Mouse (Mus musculus) liver, embryonic 11.5 days (tissue): Measurements from ENCODE around the gene Tcaim. TPM values are rescaled to one million over a fixed set of nuclear protein-coding genes. Genes with fewer than 3 reads are reported as not detected.

Source experiments
- ATAC-seq: fragments of 200-750 bp; cut with Nextera tagmentation; replicated peaks from 2 replicates; pipeline ENCODE4 v1.8.0; 2017; ENCODE audit warnings: moderate number of reproducible peaks, mild to moderate bottlenecking, moderate TSS enrichment, moderate library complexity; ENCODE audit not compliant: low FRiP score
- DNase-seq: peaks from one replicate; pipeline ENCODE4 v3.0.0-alpha.2; 2017; ENCODE audit warnings: low spot score
- H3K27ac ChIP-seq: fragments of 300-500 bp; sonication (generic); 2 replicates; pipeline ENCODE4 v1.5.1; 2014; ENCODE audit warnings: mild to moderate bottlenecking, low read depth, low read length, control low read depth
- H3K27me3 ChIP-seq: fragments of 300-500 bp; sonication (generic); replicated peaks from 2 replicates; pipeline ENCODE4 v1.6.1; 2014; ENCODE audit warnings: low read length, mixed read lengths; ENCODE audit not compliant: control insufficient read depth, insufficient read depth
- H3K36me3 ChIP-seq: fragments of 300-500 bp; sonication (generic); 2 replicates; pipeline ENCODE4 v1.6.1; 2014; ENCODE audit warnings: mild to moderate bottlenecking, low read length, moderate library complexity, mixed read lengths; ENCODE audit not compliant: control insufficient read depth, insufficient read depth
- H3K4me1 ChIP-seq: fragments of 300-500 bp; sonication (generic); replicated peaks from 2 replicates; pipeline ENCODE4 v1.6.1; 2014; ENCODE audit warnings: low read length, mixed read lengths; ENCODE audit not compliant: control insufficient read depth, insufficient read depth
- H3K4me2 ChIP-seq: fragments of 300-500 bp; sonication (generic); 2 replicates; pipeline ENCODE4 v1.6.1; 2014; ENCODE audit warnings: mild to moderate bottlenecking, control low read depth, moderate library complexity
- H3K4me3 ChIP-seq: fragments of 300-500 bp; sonication (generic); 2 replicates; pipeline ENCODE4 v1.5.1; 2014; ENCODE audit warnings: low read depth, low read length, control low read depth
- H3K9ac ChIP-seq: fragments of 300-500 bp; sonication (generic); 2 replicates; pipeline ENCODE4 v1.6.1; 2014; ENCODE audit warnings: low read depth, low read length, control low read depth
- H3K9me3 ChIP-seq: fragments of 300-500 bp; sonication (generic); 2 replicates; pipeline ENCODE4 v1.6.1; 2016; ENCODE audit warnings: low read length, inconsistent platforms, mixed read lengths; ENCODE audit not compliant: control insufficient read depth
- WGBS: fragments of 180-500 bp; shearing (Covaris S2); extraction: QIAGEN DNeasy Blood & Tissue Kit; methylation state at CpG from one replicate; pipeline ENCODE4 v1.1.7; 2014; 5-methylcytosine and 5-hydroxymethylcytosine counted together
- polyA plus RNA-seq: library from polyadenylated mRNA; unstranded; fragments of >200 nt; fragmentation: Nextera tagmentation; extraction: Ambion mirVana; gene quantifications from 2 replicates; pipeline ENCODE4 v1.2.1, GENCODE M21; 2014

Tcaim gene
- polyA plus RNA-seq, 1 experiment from 2014 or later = 2.8 TPM

DNA sequence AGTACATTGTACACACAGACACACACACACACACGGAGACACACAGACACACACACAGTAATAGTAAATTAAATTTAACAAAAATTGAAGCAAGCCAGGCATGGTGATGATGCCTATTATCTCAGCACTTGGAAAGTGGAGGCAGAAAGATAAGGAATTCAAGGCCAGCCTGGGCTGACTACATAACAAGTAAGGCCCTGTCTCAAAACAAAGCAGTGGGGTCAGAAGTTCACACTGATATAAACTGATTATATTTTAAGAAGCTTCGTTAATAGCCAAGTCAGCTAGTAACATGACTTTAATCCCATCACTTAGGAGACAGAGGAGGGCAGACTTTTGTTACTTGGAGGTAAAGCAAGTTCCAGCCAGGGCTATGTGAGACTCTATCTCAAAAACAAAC is 58.4 kb downstream of the Tcaim start:
- peaks cover 40% of the 10 kb centered on the region for H3K36me3 ChIP-seq
- DNase-seq (no peak), ATAC-seq (no peak)
- no peak overlapping the region for H3K9ac ChIP-seq
- H3K27me3 ChIP-seq = no peaks in the 10 kb centered on the region
- H3K4me1 ChIP-seq = peaks cover 8% of the 10 kb centered on the region
- H3K4me2 ChIP-seq = no peak overlapping the region
- peaks cover 31% of the 10 kb centered on the region for H3K9me3 ChIP-seq
- no peak overlapping the region for H3K27ac ChIP-seq
- 66% methylated on average over 2 of the region's 2 CpGs for WGBS
- H3K4me3 ChIP-seq = no peak overlapping the region

DNA sequence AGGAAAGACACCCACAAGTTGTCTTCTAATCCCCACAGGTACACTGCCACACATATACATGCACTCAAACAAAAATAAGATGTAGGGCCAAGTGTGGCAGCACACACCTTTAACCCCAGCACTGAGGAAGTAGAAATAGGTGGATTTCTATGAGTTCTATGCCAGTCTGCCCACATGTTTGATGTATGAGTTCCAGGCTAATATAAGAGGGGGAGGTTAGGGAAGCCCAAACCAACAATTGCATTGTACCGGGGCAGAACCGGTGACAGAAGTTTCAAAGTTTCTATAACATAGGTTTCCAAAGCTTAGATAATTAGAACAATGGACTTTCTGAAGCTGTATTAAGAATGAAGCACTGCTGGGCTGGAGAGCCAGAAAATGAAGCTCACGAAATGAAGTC is 59.5 kb downstream of the Tcaim start:
- Histone ChIP-seq H3K27me3 (no peaks in the 10 kb centered on the region), H3K27ac (no peak overlapping the region), H3K4me1 (peaks cover 8% of the 10 kb centered on the region), H3K9me3 (peaks cover 21% of the 10 kb centered on the region), H3K9ac (peak overlapping the region; percentile 95), H3K4me3 (peak overlapping the region; percentile 74), H3K4me2 (peak overlapping the region; percentile 83), H3K36me3 (peaks cover 29% of the 10 kb centered on the region)
- WGBS = 57% methylated on average over 3 of the region's 3 CpGs
- DNase-seq (no peak), ATAC-seq (no peak)

DNA sequence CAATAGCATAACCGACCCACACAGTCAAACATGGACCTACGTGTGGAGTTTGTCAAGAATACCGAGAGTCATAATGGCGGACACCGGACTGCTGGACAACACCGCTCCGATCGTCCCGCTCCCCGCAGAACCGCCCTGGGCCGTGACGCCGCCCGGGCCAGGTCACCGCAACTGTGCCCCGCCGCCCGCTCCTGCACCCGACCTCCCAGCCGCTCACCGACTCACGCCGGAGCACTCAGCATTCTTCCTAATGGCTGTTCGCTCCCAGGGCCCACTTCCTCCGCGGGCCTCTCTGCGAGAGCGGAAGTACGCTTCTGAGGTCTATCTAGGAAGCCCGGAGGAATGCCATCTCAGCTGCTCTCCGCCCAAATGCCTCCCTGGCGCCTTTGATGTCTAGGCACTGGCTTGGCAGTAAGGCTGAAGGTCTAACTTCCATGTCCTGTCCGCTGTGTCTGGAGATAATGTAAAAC is 60.4 kb downstream of the Tcaim start, which contains the start of gene Zfp445:
Zfp445 (minus strand) TSS at position 310 of the 470 bp plus-strand sequence.
- H3K9me3 ChIP-seq = peaks cover 12% of the 10 kb centered on the region
- H3K27ac ChIP-seq = peak within 1 kb of the TSS; percentile 45
- H3K27me3 ChIP-seq = no peaks in the 10 kb centered on the region
- DNase-seq (peak; percentile 88), ATAC-seq (peak; percentile 93)
- WGBS = 1% methylated on average over 34 of the region's 34 CpGs
- peak within 1 kb of the TSS; percentile 95 for H3K9ac ChIP-seq
- peaks cover 20% of the 10 kb centered on the region for H3K36me3 ChIP-seq
- H3K4me3 ChIP-seq = peak within 1 kb of the TSS; percentile 74
- peaks cover 8% of the 10 kb centered on the region for H3K4me1 ChIP-seq
- peak within 1 kb of the TSS; percentile 83 for H3K4me2 ChIP-seq

DNA sequence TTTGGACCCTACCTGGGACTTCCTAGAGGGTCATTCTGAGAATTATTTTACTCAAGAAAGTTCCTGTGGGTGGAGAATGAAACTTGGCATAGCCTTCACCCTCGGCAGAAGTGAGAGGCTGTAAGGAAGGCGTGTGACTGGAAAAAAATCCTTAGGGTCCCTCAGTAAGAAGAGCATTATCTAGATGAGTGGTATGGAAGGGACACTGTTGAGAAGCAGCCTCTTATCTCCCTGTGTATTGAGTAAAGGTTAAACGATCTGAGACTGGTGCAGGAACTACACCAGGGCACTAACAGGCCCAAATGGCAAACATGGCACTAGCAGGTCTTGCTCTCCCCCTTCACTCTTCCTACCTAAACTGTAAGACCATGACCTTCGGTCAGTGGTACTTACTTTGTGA is 60.9 kb downstream of the Tcaim start:
- 78% methylated on average over 4 of the region's 4 CpGs for WGBS
- Histone ChIP-seq H3K36me3 (peaks cover 16% of the 10 kb centered on the region), H3K4me3 (peak overlapping the region; percentile 74), H3K27ac (no peak overlapping the region), H3K27me3 (no peaks in the 10 kb centered on the region), H3K9ac (peak overlapping the region; percentile 95), H3K4me1 (peaks cover 8% of the 10 kb centered on the region), H3K4me2 (peak overlapping the region; percentile 83), H3K9me3 (peaks cover 10% of the 10 kb centered on the region)
- DNase-seq = no peak
- no peak; the same call in 1 of the 2 replicates for ATAC-seq

DNA sequence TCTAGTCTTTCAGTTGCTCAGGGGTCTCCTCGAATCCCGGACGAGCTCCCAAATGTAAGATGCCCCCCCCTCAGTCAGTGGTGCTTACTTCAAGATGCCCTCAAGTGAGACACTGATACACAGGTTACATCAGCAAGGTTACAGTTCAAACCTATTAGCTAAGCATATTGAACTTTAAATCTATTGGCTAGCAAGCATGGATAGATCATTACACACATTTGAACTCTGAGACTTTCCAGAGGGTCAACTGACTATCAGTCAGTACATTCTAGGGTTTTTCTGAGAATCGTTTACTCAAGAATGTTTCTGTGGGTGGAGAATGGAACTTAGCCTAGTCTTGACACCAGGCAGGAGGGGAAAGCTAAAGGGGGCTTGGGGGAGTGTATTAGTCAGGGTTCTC is 67.3 kb downstream of the Tcaim start:
- Histone ChIP-seq H3K36me3 (no peaks in the 10 kb centered on the region), H3K9ac (no peak overlapping the region), H3K4me3 (no peak overlapping the region), H3K27me3 (no peaks in the 10 kb centered on the region), H3K9me3 (no peaks in the 10 kb centered on the region; the same call in 1 of the 2 replicates), H3K27ac (no peak overlapping the region), H3K4me2 (no peak overlapping the region), H3K4me1 (no peaks in the 10 kb centered on the region)
- DNase-seq (no peak), ATAC-seq (no peak)
- WGBS = 79% methylated on average over 4 of the region's 4 CpGs

DNA sequence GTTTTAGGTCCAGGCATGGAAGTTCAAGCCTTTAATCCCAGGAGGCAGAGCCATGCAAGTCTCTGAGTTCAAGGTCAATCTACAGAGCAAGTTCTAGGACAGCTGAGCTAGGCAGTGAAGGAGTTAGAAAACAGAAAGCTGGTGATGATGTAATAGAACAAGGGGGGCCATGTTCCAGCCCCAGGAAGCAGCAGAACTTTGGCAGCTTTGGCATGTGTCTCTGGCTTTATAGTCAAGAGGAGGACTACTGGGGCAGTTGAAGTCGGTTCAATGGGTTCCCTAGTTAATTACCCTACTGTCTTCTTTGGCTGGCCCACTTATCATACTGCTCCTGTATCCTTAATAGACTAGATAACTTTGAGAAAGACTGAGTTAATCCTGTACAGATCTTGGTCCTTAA is 69.3 kb downstream of the Tcaim start:
- DNase-seq (no peak), ATAC-seq (no peak)
- Histone ChIP-seq H3K9ac (no peak overlapping the region), H3K4me3 (no peak overlapping the region), H3K36me3 (no peaks in the 10 kb centered on the region), H3K9me3 (no peaks in the 10 kb centered on the region; the same call in 1 of the 2 replicates), H3K4me1 (no peaks in the 10 kb centered on the region), H3K27ac (no peak overlapping the region), H3K27me3 (no peaks in the 10 kb centered on the region), H3K4me2 (no peak overlapping the region)
- 58% methylated on average over 1 of the region's 1 CpGs for WGBS

DNA sequence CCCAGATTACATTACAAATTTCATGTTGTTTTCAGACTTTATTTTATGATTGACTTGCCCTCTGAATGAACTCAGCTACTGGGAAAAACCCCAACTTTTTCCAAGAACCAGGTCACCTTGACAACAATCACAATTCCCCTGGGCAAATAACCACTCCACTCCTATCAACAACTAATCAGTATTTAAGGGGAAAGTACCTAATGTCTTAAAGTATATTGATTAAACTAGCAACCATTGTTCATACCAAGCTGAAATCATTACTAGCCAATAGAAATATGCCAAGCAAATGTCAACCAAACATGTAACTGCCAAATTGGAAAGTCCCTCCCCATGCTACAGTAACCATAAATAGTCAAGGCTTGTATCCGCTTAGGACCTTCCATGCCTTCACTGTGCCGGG is 69.8 kb downstream of the Tcaim start:
- no peak for ATAC-seq
- H3K27ac ChIP-seq = no peak overlapping the region
- 83% methylated on average over 2 of the region's 2 CpGs for WGBS
- no peaks in the 10 kb centered on the region for H3K36me3 ChIP-seq
- no peaks in the 10 kb centered on the region for H3K27me3 ChIP-seq
- DNase-seq = no peak
- H3K4me1 ChIP-seq = no peaks in the 10 kb centered on the region
- H3K9me3 ChIP-seq = no peaks in the 10 kb centered on the region; the same call in 1 of the 2 replicates
- H3K4me2 ChIP-seq = no peak overlapping the region
- no peak overlapping the region for H3K4me3 ChIP-seq
- H3K9ac ChIP-seq = no peak overlapping the region

DNA sequence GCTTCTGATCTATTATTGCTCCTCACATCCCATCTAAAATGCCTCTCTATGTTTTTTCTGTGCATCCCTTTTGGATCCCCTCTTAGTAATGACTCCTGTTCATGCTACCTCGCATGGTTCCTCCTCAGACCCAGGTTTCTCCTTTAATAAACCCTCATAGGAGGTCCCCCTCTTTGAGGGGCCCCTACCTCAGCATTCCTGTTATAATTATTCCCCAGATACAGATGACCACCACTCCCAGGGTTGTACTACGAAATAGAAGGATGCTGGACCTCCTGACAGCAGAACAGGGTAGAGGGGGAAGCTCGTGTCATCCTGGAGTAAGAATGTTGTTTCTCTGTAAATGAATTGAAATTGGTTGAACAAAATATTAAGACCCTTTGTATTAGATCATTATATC is 80.0 kb downstream of the Tcaim start, which contains the start of gene Zkscan7:
Zkscan7 (plus strand) TSS at position 301 of the 400 bp plus-strand sequence.
- ATAC-seq (no peak), DNase-seq (no peak)
- Histone ChIP-seq H3K4me3 (peak within 1 kb of the TSS; percentile 65), H3K9me3 (no peaks in the 10 kb centered on the region), H3K4me2 (peak within 1 kb of the TSS; percentile 91), H3K9ac (no peak within 1 kb of the TSS), H3K4me1 (no peaks in the 10 kb centered on the region), H3K27ac (no peak within 1 kb of the TSS), H3K27me3 (no peaks in the 10 kb centered on the region), H3K36me3 (no peaks in the 10 kb centered on the region)
- 75% methylated on average over 3 of the region's 3 CpGs for WGBS
